Mouse (Mus musculus) kidney, embryonic 15.5 days (tissue): ENCODE data around the gene Krt80. TPM values are rescaled to one million over a fixed set of nuclear protein-coding genes. Genes with fewer than 3 reads are reported as not detected.

Experiments
- ATAC-seq: fragments of 200-750 bp; cut with Nextera tagmentation; replicated peaks from 2 replicates; pipeline ENCODE4 v1.8.0; 2017; ENCODE audit warnings: moderate TSS enrichment; ENCODE audit not compliant: low FRiP score
- H3K27ac ChIP-seq: fragments of 300-500 bp; sonication (generic); 2 replicates; pipeline ENCODE4 v1.5.1; 2015; ENCODE audit warnings: mild to moderate bottlenecking, inconsistent platforms
- H3K27me3 ChIP-seq: fragments of 300-500 bp; sonication (generic); 2 replicates; pipeline ENCODE4 v1.6.1; 2015; ENCODE audit warnings: inconsistent platforms
- H3K36me3 ChIP-seq: fragments of 300-500 bp; sonication (generic); 2 replicates; pipeline ENCODE4 v1.6.1; 2015; ENCODE audit warnings: inconsistent platforms
- H3K4me1 ChIP-seq: fragments of 300-500 bp; sonication (generic); 2 replicates; pipeline ENCODE4 v1.6.1; 2015; ENCODE audit warnings: inconsistent platforms
- H3K4me2 ChIP-seq: fragments of 300-500 bp; sonication (generic); 2 replicates; pipeline ENCODE4 v1.6.1; 2015; ENCODE audit warnings: moderate library complexity, mild to moderate bottlenecking, inconsistent platforms
- H3K4me3 ChIP-seq: fragments of 300-500 bp; sonication (generic); replicated peaks from 2 replicates; pipeline ENCODE4 v1.5.1; 2015; ENCODE audit warnings: mild to moderate bottlenecking, inconsistent platforms
- H3K9ac ChIP-seq: fragments of 300-500 bp; sonication (generic); 2 replicates; pipeline ENCODE4 v1.6.1; 2015; ENCODE audit warnings: mild to moderate bottlenecking, inconsistent platforms
- H3K9me3 ChIP-seq: fragments of 300-500 bp; sonication (generic); replicated peaks from 2 replicates; pipeline ENCODE4 v1.6.1; 2016; ENCODE audit warnings: inconsistent platforms
- WGBS: fragments of 180-500 bp; shearing (Covaris S2); methylation state at CpG from one replicate; pipeline ENCODE4 v1.1.7; 2015; ENCODE audit warnings: mixed read lengths; 5-methylcytosine and 5-hydroxymethylcytosine counted together
- polyA plus RNA-seq: library from polyadenylated mRNA; unstranded; fragments of >200 nt; fragmentation: Nextera tagmentation; extraction: Ambion mirVana; gene quantifications from 2 replicates; pipeline ENCODE4 v1.2.1, GENCODE M21; 2015

Krt80 gene
- polyA plus RNA-seq, 1 experiment from 2014 or later = 1.6 TPM

DNA sequence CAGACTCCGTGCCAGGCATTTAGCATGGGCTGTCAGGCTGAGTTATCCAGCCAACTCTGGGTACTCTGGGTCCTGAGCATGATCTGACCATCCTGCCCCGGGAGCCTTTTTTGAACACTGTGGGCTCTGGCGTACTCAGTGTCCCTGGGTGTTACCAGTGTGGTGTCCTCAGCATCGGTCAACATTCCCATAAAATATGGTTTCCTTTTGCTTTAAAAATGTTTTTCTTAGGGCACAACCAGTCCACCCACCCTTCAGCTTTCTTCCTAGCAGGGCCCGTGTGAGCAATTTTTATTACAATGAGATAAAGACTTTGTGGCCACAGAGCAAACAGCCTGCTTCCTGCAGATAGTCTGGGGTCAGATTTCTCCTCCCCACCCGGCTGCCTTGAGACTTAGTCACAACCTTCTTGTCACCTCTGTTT, 49.3 kb downstream of the Krt80 start:
- no peak for ATAC-seq
- WGBS = 23% methylated on average over 6 of the region's 6 CpGs

GRCm38 (mm10) chr15:101320010-101320617, 49.8 kb downstream of the Krt80 start:
- ATAC-seq = no peak
- 76% methylated on average over 6 of the region's 6 CpGs for WGBS
- Histone ChIP-seq H3K4me3 (no peak overlapping the region), H3K9me3 (no peaks in the 10 kb centered on the region), H3K27me3 (no peaks in the 10 kb centered on the region), H3K4me1 (peaks cover 53% of the 10 kb centered on the region), H3K4me2 (no peak overlapping the region), H3K27ac (peak overlapping the region; percentile 81), H3K9ac (no peak overlapping the region), H3K36me3 (no peaks in the 10 kb centered on the region)

More for the DNA sequence above, 49.3 kb downstream of the Krt80 start:
- Histone ChIP-seq H3K4me1 (peaks cover 51% of the 10 kb centered on the region), H3K27me3 (no peaks in the 10 kb centered on the region), H3K9me3 (no peaks in the 10 kb centered on the region), H3K4me2 (no peak overlapping the region), H3K27ac (peak overlapping the region; percentile 81), H3K9ac (no peak overlapping the region), H3K36me3 (no peaks in the 10 kb centered on the region), H3K4me3 (no peak overlapping the region)

- ATAC-seq = no peak
- Histone ChIP-seq H3K4me3 (no peak overlapping the region), H3K9me3 (no peaks in the 10 kb centered on the region), H3K27me3 (no peaks in the 10 kb centered on the region), H3K4me2 (no peak overlapping the region), H3K36me3 (no peaks in the 10 kb centered on the region), H3K9ac (no peak overlapping the region), H3K4me1 (peaks cover 53% of the 10 kb centered on the region), H3K27ac (peak overlapping the region; percentile 81; the same call in 1 of the 2 replicates)
- WGBS = 49% methylated on average over 14 of the region's 14 CpGs
Observed at GRCm38 (mm10) chr15:101318889-101319765, 50.8 kb downstream of the Krt80 start.

GRCm38 (mm10) chr15:101317814-101318500, 52.0 kb downstream of the Krt80 start:
- ATAC-seq = no peak
- 78% methylated on average over 2 of the region's 2 CpGs for WGBS
- 0 out of 2 replicates have a peak overlapping the region, but pooled peaks have one; percentile 20 for H3K27ac ChIP-seq

GRCm38 (mm10) chr15:101316913-101317813, 52.8 kb downstream of the Krt80 start:
- no peaks in the 10 kb centered on the region for H3K27me3 ChIP-seq
- H3K36me3 ChIP-seq = no peaks in the 10 kb centered on the region
- no peak overlapping the region for H3K4me3 ChIP-seq
- H3K9ac ChIP-seq = no peak overlapping the region
- H3K4me1 ChIP-seq = peaks cover 53% of the 10 kb centered on the region
- no peak for ATAC-seq
- H3K4me2 ChIP-seq = no peak overlapping the region
- H3K27ac ChIP-seq = no peak overlapping the region
- H3K9me3 ChIP-seq = no peaks in the 10 kb centered on the region
- WGBS = 63% methylated on average over 18 of the region's 18 CpGs

More at GRCm38 (mm10) chr15:101317814-101318500, 52.0 kb downstream of the Krt80 start:
- no peak overlapping the region for H3K9ac ChIP-seq
- H3K4me1 ChIP-seq = peaks cover 53% of the 10 kb centered on the region
- no peak overlapping the region for H3K4me2 ChIP-seq
- H3K36me3 ChIP-seq = no peaks in the 10 kb centered on the region
- no peaks in the 10 kb centered on the region for H3K27me3 ChIP-seq
- H3K4me3 ChIP-seq = no peak overlapping the region
- no peaks in the 10 kb centered on the region for H3K9me3 ChIP-seq

- Histone ChIP-seq H3K4me1 (peaks cover 45% of the 10 kb centered on the region), H3K27me3 (no peaks in the 10 kb centered on the region), H3K9ac (0 out of 2 replicates have a peak overlapping the region, but pooled peaks have one; percentile 28), H3K4me3 (peak overlapping the region; percentile 38), H3K9me3 (no peaks in the 10 kb centered on the region), H3K36me3 (no peaks in the 10 kb centered on the region), H3K4me2 (peak overlapping the region; percentile 62), H3K27ac (0 out of 2 replicates have a peak overlapping the region, but pooled peaks have one; percentile 22)
- ATAC-seq = no peak
- 54% methylated on average over 13 of the region's 13 CpGs for WGBS
Observed at GRCm38 (mm10) chr15:101316279-101316912, 53.6 kb downstream of the Krt80 start.

GRCm38 (mm10) chr15:101315832-101316231, 54.1 kb downstream of the Krt80 start:
- H3K4me2 ChIP-seq = peak overlapping the region; percentile 62
- 0 out of 2 replicates have a peak overlapping the region, but pooled peaks have one; percentile 28 for H3K9ac ChIP-seq
- H3K4me3 ChIP-seq = peak overlapping the region; percentile 38
- peak; percentile 86 for ATAC-seq
- peaks cover 39% of the 10 kb centered on the region for H3K4me1 ChIP-seq
- H3K27me3 ChIP-seq = no peaks in the 10 kb centered on the region
- no peaks in the 10 kb centered on the region for H3K36me3 ChIP-seq
- WGBS = 2% methylated on average over 11 of the region's 11 CpGs
- H3K9me3 ChIP-seq = no peaks in the 10 kb centered on the region
- 0 out of 2 replicates have a peak overlapping the region, but pooled peaks have one; percentile 22 for H3K27ac ChIP-seq

GRCm38 (mm10) chr15:101315378-101315777, 54.6 kb downstream of the Krt80 start:
- H3K4me3 ChIP-seq = no peak overlapping the region
- WGBS = 81% methylated on average over 4 of the region's 4 CpGs
- no peaks in the 10 kb centered on the region for H3K27me3 ChIP-seq
- H3K4me1 ChIP-seq = peaks cover 37% of the 10 kb centered on the region
- H3K9ac ChIP-seq = no peak overlapping the region
- peak overlapping the region; percentile 62; the same call in 1 of the 2 replicates for H3K4me2 ChIP-seq
- no peaks in the 10 kb centered on the region for H3K9me3 ChIP-seq
- no peak overlapping the region for H3K27ac ChIP-seq
- no peaks in the 10 kb centered on the region for H3K36me3 ChIP-seq
- peak; percentile 10; the same call in 1 of the 2 replicates for ATAC-seq

GRCm38 (mm10) chr15:101312006-101312405, 58.0 kb downstream of the Krt80 start:
- H3K9ac ChIP-seq = no peak overlapping the region
- 70% methylated on average over 6 of the region's 6 CpGs for WGBS
- no peak overlapping the region for H3K4me3 ChIP-seq
- H3K27ac ChIP-seq = no peak overlapping the region
- no peaks in the 10 kb centered on the region for H3K9me3 ChIP-seq
- H3K36me3 ChIP-seq = no peaks in the 10 kb centered on the region
- peaks cover 37% of the 10 kb centered on the region for H3K4me1 ChIP-seq
- ATAC-seq = no peak
- H3K4me2 ChIP-seq = no peak overlapping the region
- no peaks in the 10 kb centered on the region for H3K27me3 ChIP-seq

DNA sequence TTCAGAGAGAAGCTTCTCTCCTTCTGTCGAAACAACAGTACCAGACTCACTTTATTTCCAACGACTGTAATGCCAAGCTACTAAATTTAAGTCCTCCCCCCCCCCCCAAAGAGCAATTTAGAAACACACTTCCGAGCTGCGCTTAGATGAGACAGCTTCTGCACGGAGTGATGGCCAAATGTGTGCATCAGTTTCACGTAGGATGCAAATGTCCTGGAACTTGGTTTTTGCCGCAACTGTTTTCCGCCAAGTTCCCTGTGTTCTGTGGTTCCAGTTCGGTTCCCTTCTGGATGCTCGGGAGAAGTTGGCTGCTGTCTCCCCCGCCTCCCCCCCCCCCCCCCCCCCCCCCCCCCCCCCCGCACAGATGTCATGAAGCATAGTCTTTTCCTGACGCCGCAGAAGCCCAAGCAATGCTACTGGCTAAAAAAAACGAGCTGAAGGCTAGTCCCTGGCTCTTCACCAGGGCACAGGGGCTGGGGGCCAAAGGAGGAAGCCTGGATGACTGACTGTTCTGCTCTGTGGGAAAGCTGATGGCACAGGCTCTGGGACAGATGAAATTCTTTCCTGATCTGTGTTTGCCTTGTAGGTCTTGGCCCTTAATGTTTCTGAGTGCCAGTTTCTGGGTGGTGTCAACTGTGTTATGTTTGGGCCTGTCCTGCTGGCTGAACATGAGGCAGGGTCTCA, 58.7 kb downstream of the Krt80 start:
- H3K4me1 ChIP-seq = peaks cover 32% of the 10 kb centered on the region
- no peaks in the 10 kb centered on the region for H3K36me3 ChIP-seq
- H3K9ac ChIP-seq = no peak overlapping the region
- H3K4me3 ChIP-seq = no peak overlapping the region
- WGBS = 42% methylated on average over 14 of the region's 15 CpGs
- H3K4me2 ChIP-seq = no peak overlapping the region
- H3K27me3 ChIP-seq = no peaks in the 10 kb centered on the region
- no peaks in the 10 kb centered on the region for H3K9me3 ChIP-seq
- ATAC-seq = no peak
- H3K27ac ChIP-seq = no peak overlapping the region
